Mouse (Mus musculus) olfactory bulb, adult 2 months (tissue): ENCODE measurements at regions not wholly inside any gene's neighbourhood (a gene's known extent, or its start where the extent isn't known, plus 50 kb on each side); places are given as distances from the start of the nearest gene placed in this dataset.

ENCODE experiments used
- CTCF ChIP-seq: fragments of 200-500 bp; IDR thresholded peaks from 2 replicates; pipeline ENCODE4 v1.5.1; 2012; ENCODE audit warnings: low read depth, mild to moderate bottlenecking, low read length, moderate library complexity; ENCODE audit not compliant: insufficient read depth
- POLR2A ChIP-seq: fragments of 200-500 bp; IDR thresholded peaks from 2 replicates; pipeline ENCODE4 v1.6.1; 2012; ENCODE audit warnings: mild to moderate bottlenecking, low read depth, low read length, moderate library complexity; ENCODE audit not compliant: insufficient read depth

- TF ChIP-seq POLR2A (no peak), CTCF (no peak)
Observed at GRCm38 (mm10) chr9:52574066-52574465, 105.5 kb downstream of the AI593442 start.
